Mouse (Mus musculus) hindbrain, postnatal 0 days (tissue): ENCODE data around the gene Dnah5. TPM values are rescaled to one million over a fixed set of nuclear protein-coding genes. Genes with fewer than 3 reads are reported as not detected.

ENCODE experiments used
- ATAC-seq: fragments of 200-750 bp; cut with Nextera tagmentation; 2 replicates; pipeline ENCODE4 v1.8.0; 2017; ENCODE audit warnings: mild to moderate bottlenecking, moderate TSS enrichment, moderate library complexity
- DNase-seq: peaks from one replicate; pipeline ENCODE4 v3.0.0-alpha.2; 2015; ENCODE audit warnings: low spot score
- H3K27ac ChIP-seq: fragments of 300-500 bp; sonication (generic); 2 replicates; pipeline ENCODE4 v1.5.1; 2014; ENCODE audit warnings: mild to moderate bottlenecking
- H3K27me3 ChIP-seq: fragments of 300-500 bp; sonication (generic); 2 replicates; pipeline ENCODE4 v1.6.1; 2014; ENCODE audit warnings: low read length, mixed read lengths; ENCODE audit not compliant: insufficient read depth
- H3K36me3 ChIP-seq: fragments of 300-500 bp; sonication (generic); 2 replicates; pipeline ENCODE4 v1.6.1; 2014; ENCODE audit warnings: low read length, mixed read lengths; ENCODE audit not compliant: insufficient read depth
- H3K4me1 ChIP-seq: fragments of 300-500 bp; sonication (generic); 2 replicates; pipeline ENCODE4 v1.6.1; 2014; ENCODE audit warnings: antibody characterized with exemption, low read length, mixed read lengths; ENCODE audit not compliant: insufficient read depth
- H3K4me2 ChIP-seq: fragments of 300-500 bp; sonication (generic); 2 replicates; pipeline ENCODE4 v1.6.1; 2014; ENCODE audit warnings: low read depth, mild to moderate bottlenecking, low read length, moderate library complexity, mixed read lengths
- H3K4me3 ChIP-seq: fragments of 300-500 bp; sonication (generic); 2 replicates; pipeline ENCODE4 v1.5.1; 2014; ENCODE audit warnings: low read length
- H3K9ac ChIP-seq: fragments of 300-500 bp; sonication (generic); replicated peaks from 2 replicates; pipeline ENCODE4 v1.6.1; 2014; ENCODE audit warnings: mild to moderate bottlenecking, low read length, moderate library complexity, mixed read lengths
- H3K9me3 ChIP-seq: fragments of 300-500 bp; sonication (generic); 2 replicates; pipeline ENCODE4 v1.6.1; 2016; ENCODE audit warnings: low read length, mixed read lengths
- CTCF ChIP-seq: IDR thresholded peaks from 2 replicates; pipeline ENCODE4 v1.5.1; 2016; ENCODE audit warnings: antibody characterized with exemption, control low read depth, low read depth
- WGBS: fragments of 180-500 bp; shearing (Covaris S2); extraction: QIAGEN DNeasy Blood & Tissue Kit; methylation state at CpG from one replicate; pipeline ENCODE4 v1.1.7; 2014; 5-methylcytosine and 5-hydroxymethylcytosine counted together
- polyA plus RNA-seq: library from polyadenylated mRNA; unstranded; fragments of >200 nt; fragmentation: Nextera tagmentation; extraction: Ambion mirVana; gene quantifications from 2 replicates; pipeline ENCODE4 v1.2.1, GENCODE M21; 2015
- total RNA-seq: library from RNA; depleted of rRNA; stranded (reverse); fragments of >200 nt; gene quantifications from 2 replicates; pipeline ENCODE4 v1.2.3, GENCODE M21; 2014

Gene Dnah5
- total and polyA plus RNA-seq, 2 experiments from 2014 or later = 0.11 to 0.58 TPM

GRCm38 (mm10) chr15:28260250-28260649 is 56.7 kb downstream of the Dnah5 start:
- Histone ChIP-seq H3K27me3 (no peaks in the 10 kb centered on the region), H3K36me3 (no peaks in the 10 kb centered on the region), H3K4me3 (no peak overlapping the region), H3K4me1 (no peaks in the 10 kb centered on the region), H3K9ac (no peak overlapping the region), H3K9me3 (0 out of 2 replicates have a peak, but pooled peaks cover 2% of the 10 kb centered on the region), H3K4me2 (no peak overlapping the region), H3K27ac (no peak overlapping the region)
- no peak for ATAC-seq
- TF ChIP-seq CTCF = no peak
- 83% methylated on average over 1 of the region's 1 CpGs for WGBS
- DNase-seq = no peak

- H3K4me1 ChIP-seq = no peaks in the 10 kb centered on the region
- ATAC-seq = no peak
- TF ChIP-seq CTCF = no peak
- 85% methylated on average over 4 of the region's 4 CpGs for WGBS
- H3K9ac ChIP-seq = no peak overlapping the region
- H3K27me3 ChIP-seq = no peaks in the 10 kb centered on the region
- DNase-seq = no peak
- no peak overlapping the region for H3K27ac ChIP-seq
- no peaks in the 10 kb centered on the region for H3K9me3 ChIP-seq
- no peak overlapping the region for H3K4me2 ChIP-seq
- no peak overlapping the region for H3K4me3 ChIP-seq
- H3K36me3 ChIP-seq = no peaks in the 10 kb centered on the region
Observed at GRCm38 (mm10) chr15:28299438-28299837, 95.9 kb downstream of the Dnah5 start.

- no peaks in the 10 kb centered on the region for H3K4me1 ChIP-seq
- H3K9me3 ChIP-seq = no peaks in the 10 kb centered on the region
- ATAC-seq = no peak
- no peaks in the 10 kb centered on the region for H3K27me3 ChIP-seq
- H3K4me2 ChIP-seq = no peak overlapping the region
- no peak overlapping the region for H3K9ac ChIP-seq
- TF ChIP-seq CTCF = no peak
- no peak overlapping the region for H3K4me3 ChIP-seq
- H3K27ac ChIP-seq = no peak overlapping the region
- 41% methylated on average over 8 of the region's 8 CpGs for WGBS
- H3K36me3 ChIP-seq = no peaks in the 10 kb centered on the region
- no peak for DNase-seq
Observed at GRCm38 (mm10) chr15:28307131-28307530, 103.6 kb downstream of the Dnah5 start.

- ATAC-seq (no peak), DNase-seq (peak; percentile 20)
- no peaks in the 10 kb centered on the region for H3K36me3 ChIP-seq
- H3K9me3 ChIP-seq = no peaks in the 10 kb centered on the region
- H3K27ac ChIP-seq = no peak overlapping the region
- no peak overlapping the region for H3K9ac ChIP-seq
- no peak overlapping the region for H3K4me2 ChIP-seq
- no peaks in the 10 kb centered on the region for H3K4me1 ChIP-seq
- no peak for TF ChIP-seq CTCF
- 38% methylated on average over 2 of the region's 2 CpGs for WGBS
- H3K4me3 ChIP-seq = no peak overlapping the region
- no peaks in the 10 kb centered on the region for H3K27me3 ChIP-seq
Observed at GRCm38 (mm10) chr15:28307884-28308283, 104.3 kb downstream of the Dnah5 start.

GRCm38 (mm10) chr15:28310516-28310915 is 107.0 kb downstream of the Dnah5 start:
- 84% methylated on average over 4 of the region's 4 CpGs for WGBS
- Histone ChIP-seq H3K9ac (no peak overlapping the region), H3K4me2 (no peak overlapping the region), H3K4me1 (no peaks in the 10 kb centered on the region), H3K4me3 (no peak overlapping the region), H3K27me3 (no peaks in the 10 kb centered on the region), H3K9me3 (no peaks in the 10 kb centered on the region), H3K36me3 (no peaks in the 10 kb centered on the region), H3K27ac (no peak overlapping the region)
- no peak for TF ChIP-seq CTCF
- DNase-seq = no peak
- no peak for ATAC-seq

GRCm38 (mm10) chr15:28313451-28313850 is 109.9 kb downstream of the Dnah5 start:
- Histone ChIP-seq H3K4me3 (no peak overlapping the region), H3K9me3 (no peaks in the 10 kb centered on the region), H3K4me1 (no peaks in the 10 kb centered on the region), H3K4me2 (no peak overlapping the region), H3K27ac (no peak overlapping the region), H3K9ac (no peak overlapping the region), H3K36me3 (no peaks in the 10 kb centered on the region), H3K27me3 (no peaks in the 10 kb centered on the region)
- WGBS = 83% methylated on average over 14 of the region's 14 CpGs
- DNase-seq = no peak
- TF ChIP-seq CTCF = no peak
- ATAC-seq = no peak

- Histone ChIP-seq H3K4me3 (no peak overlapping the region), H3K27me3 (no peaks in the 10 kb centered on the region), H3K4me2 (0 out of 2 replicates have a peak overlapping the region, but pooled peaks have one; percentile 35), H3K9me3 (no peaks in the 10 kb centered on the region), H3K36me3 (no peaks in the 10 kb centered on the region), H3K4me1 (no peaks in the 10 kb centered on the region), H3K27ac (no peak overlapping the region), H3K9ac (no peak overlapping the region)
- peak; percentile 86 for TF ChIP-seq CTCF
- WGBS = 24% methylated on average over 6 of the region's 6 CpGs
- DNase-seq (peak; percentile 82), ATAC-seq (peak; percentile 53; the same call in 1 of the 2 replicates)
Observed at GRCm38 (mm10) chr15:28315812-28316528, 112.4 kb downstream of the Dnah5 start.
